Mouse (Mus musculus) heart, embryonic 11.5 days (tissue): ENCODE results near the gene Fcer1g. TPM values are rescaled to one million over a fixed set of nuclear protein-coding genes. Genes with fewer than 3 reads are reported as not detected.
A peak's percentile ranks its signal among the peaks of the same experiment; 100 is the strongest.

Experiments
- ATAC-seq: fragments of 200-750 bp; cut with Nextera tagmentation; replicated peaks from 2 replicates; pipeline ENCODE4 v1.8.0; 2017; ENCODE audit warnings: moderate library complexity; ENCODE audit not compliant: insufficient number of reproducible peaks, low FRiP score, low TSS enrichment
- H3K27ac ChIP-seq: fragments of 300-500 bp; sonication (generic); 2 replicates; pipeline ENCODE4 v1.5.1; 2014; ENCODE audit warnings: mild to moderate bottlenecking, low read depth, low read length
- H3K27me3 ChIP-seq: fragments of 300-500 bp; sonication (generic); 2 replicates; pipeline ENCODE4 v1.6.1; 2014; ENCODE audit warnings: mild to moderate bottlenecking, low read length, mixed read lengths; ENCODE audit not compliant: control insufficient read depth, insufficient read depth
- H3K36me3 ChIP-seq: fragments of 300-500 bp; sonication (generic); 2 replicates; pipeline ENCODE4 v1.6.1; 2014; ENCODE audit warnings: mild to moderate bottlenecking, low read length, moderate library complexity, mixed read lengths; ENCODE audit not compliant: control insufficient read depth, insufficient read depth
- H3K4me1 ChIP-seq: fragments of 300-500 bp; sonication (generic); 2 replicates; pipeline ENCODE4 v1.6.1; 2014; ENCODE audit warnings: low read length; ENCODE audit not compliant: control insufficient read depth, insufficient read depth
- H3K4me2 ChIP-seq: fragments of 300-500 bp; sonication (generic); 2 replicates; pipeline ENCODE4 v1.6.1; 2014; ENCODE audit warnings: mild to moderate bottlenecking, moderate library complexity
- H3K4me3 ChIP-seq: fragments of 300-500 bp; sonication (generic); 2 replicates; pipeline ENCODE4 v1.5.1; 2014; ENCODE audit warnings: low read depth, low read length
- H3K9ac ChIP-seq: fragments of 300-500 bp; sonication (generic); 2 replicates; pipeline ENCODE4 v1.6.1; 2014; ENCODE audit warnings: mild to moderate bottlenecking, low read depth, low read length, moderate library complexity
- H3K9me3 ChIP-seq: fragments of 300-500 bp; sonication (generic); replicated peaks from 2 replicates; pipeline ENCODE4 v1.6.1; 2016; ENCODE audit warnings: low read length; ENCODE audit not compliant: control insufficient read depth
- WGBS: fragments of 180-500 bp; shearing (Covaris S2); extraction: QIAGEN DNeasy Blood & Tissue Kit; methylation state at CpG from one replicate; pipeline ENCODE4 v1.1.7; 2014; ENCODE audit not compliant: insufficient replicate concordance; 5-methylcytosine and 5-hydroxymethylcytosine counted together
- polyA plus RNA-seq: library from polyadenylated mRNA; unstranded; fragments of >200 nt; fragmentation: Nextera tagmentation; extraction: Ambion mirVana; gene quantifications from 2 replicates; pipeline ENCODE4 v1.2.1, GENCODE M21; 2014

Fcer1g gene
- 12.1 and 18.4 TPM in 2 replicates for polyA plus RNA-seq

DNA sequence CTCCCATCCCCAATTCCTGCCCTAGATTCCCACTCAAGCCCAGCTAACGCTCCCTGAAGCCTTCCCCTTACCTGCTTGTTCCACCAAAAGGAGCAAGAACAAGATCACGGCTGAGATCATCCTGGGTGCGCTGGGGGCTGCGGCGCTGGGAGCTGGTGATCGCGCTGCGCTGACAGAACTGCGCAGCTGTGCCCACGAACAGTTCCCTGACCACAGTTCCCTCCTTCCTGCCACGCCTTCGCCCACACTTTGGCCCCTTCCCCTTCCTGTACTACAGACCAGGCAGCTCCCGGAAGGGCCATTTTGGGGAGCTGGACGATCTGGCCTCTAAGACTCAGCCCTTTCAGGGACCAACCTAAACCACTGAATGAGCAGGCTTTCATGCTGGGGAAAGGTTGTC, at the start of gene Fcer1g:
Fcer1g (minus strand) TSS at position 240 of the 400 bp plus-strand sequence.
- no peak for ATAC-seq
- Histone ChIP-seq H3K4me1 (peaks cover 8% of the 10 kb centered on the region; the same call in 1 of the 2 replicates), H3K4me2 (no peak within 1 kb of the TSS), H3K9me3 (no peaks in the 10 kb centered on the region), H3K4me3 (no peak within 1 kb of the TSS), H3K36me3 (peaks cover 23% of the 10 kb centered on the region), H3K27me3 (no peaks in the 10 kb centered on the region), H3K27ac (0 out of 2 replicates have a peak within 1 kb of the TSS, but pooled peaks have one; percentile 22), H3K9ac (no peak within 1 kb of the TSS)
- WGBS: 88% methylated on average over 14 of the region's 14 CpGs

- Histone ChIP-seq H3K9ac (no peak overlapping the region), H3K9me3 (no peaks in the 10 kb centered on the region), H3K4me1 (peaks cover 17% of the 10 kb centered on the region), H3K36me3 (0 out of 2 replicates have a peak, but pooled peaks cover 7% of the 10 kb centered on the region), H3K4me2 (no peak overlapping the region), H3K27ac (no peak overlapping the region), H3K4me3 (no peak overlapping the region), H3K27me3 (no peaks in the 10 kb centered on the region)
- WGBS: 90% methylated on average over 18 of the region's 18 CpGs
- ATAC-seq: no peak
Observed at GRCm38 (mm10) chr1:171283188-171284160, 49.3 kb upstream of the Fcer1g start.

GRCm38 (mm10) chr1:171282086-171282805, 48.1 kb upstream of the Fcer1g start:
- H3K9me3 ChIP-seq: no peaks in the 10 kb centered on the region
- peak overlapping the region; percentile 47; the same call in 1 of the 2 replicates for H3K9ac ChIP-seq
- peaks cover 13% of the 10 kb centered on the region; the same call in 1 of the 2 replicates for H3K36me3 ChIP-seq
- H3K4me2 ChIP-seq: peak overlapping the region; percentile 83
- ATAC-seq: no peak
- H3K4me1 ChIP-seq: peaks cover 11% of the 10 kb centered on the region
- no peaks in the 10 kb centered on the region for H3K27me3 ChIP-seq
- peak overlapping the region; percentile 54 for H3K4me3 ChIP-seq
- H3K27ac ChIP-seq: peak overlapping the region; percentile 93
- WGBS: 75% methylated on average over 18 of the region's 18 CpGs

DNA sequence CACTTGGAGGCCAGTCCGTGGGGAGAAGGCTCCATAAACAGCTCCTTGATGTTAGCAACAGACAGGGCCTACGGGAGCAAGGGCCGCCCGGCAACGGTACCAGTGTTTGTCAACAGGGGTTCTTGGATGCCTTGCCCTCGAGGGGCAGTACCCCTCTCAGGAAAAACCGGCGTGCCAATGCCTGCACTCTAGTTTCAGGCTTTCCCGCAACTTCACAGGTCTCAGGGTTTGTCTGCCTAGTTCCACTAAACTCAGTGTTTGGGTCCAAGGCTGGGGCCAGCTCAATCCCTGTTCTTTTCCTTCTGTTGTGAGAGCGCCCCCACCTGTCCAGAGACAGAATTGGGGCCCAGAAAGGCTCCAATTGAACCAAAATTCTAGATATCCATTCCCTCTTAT, 47.4 kb upstream of the Fcer1g start:
- Histone ChIP-seq H3K4me3 (peak overlapping the region; percentile 54), H3K9ac (peak overlapping the region; percentile 84), H3K4me2 (peak overlapping the region; percentile 83), H3K36me3 (peaks cover 13% of the 10 kb centered on the region; the same call in 1 of the 2 replicates), H3K27me3 (no peaks in the 10 kb centered on the region), H3K9me3 (no peaks in the 10 kb centered on the region), H3K27ac (peak overlapping the region; percentile 93), H3K4me1 (peaks cover 7% of the 10 kb centered on the region)
- WGBS: 0% methylated on average over 10 of the region's 10 CpGs
- ATAC-seq: peak; percentile 46

GRCm38 (mm10) chr1:171280916-171281527, 46.9 kb upstream of the Fcer1g start, which contains the start of gene Ppox:
Ppox (minus strand) TSS chr1:171281186.
- Histone ChIP-seq H3K9me3 (no peaks in the 10 kb centered on the region), H3K4me2 (peak within 1 kb of the TSS; percentile 83), H3K27me3 (no peaks in the 10 kb centered on the region), H3K4me1 (peaks cover 6% of the 10 kb centered on the region; the same call in 1 of the 2 replicates), H3K9ac (peak within 1 kb of the TSS; percentile 84), H3K27ac (peak within 1 kb of the TSS; percentile 93), H3K36me3 (peaks cover 16% of the 10 kb centered on the region), H3K4me3 (peak within 1 kb of the TSS; percentile 54)
- under 1% methylated on average over 26 of the region's 26 CpGs for whole genome bisulfite sequencing
- ATAC-seq: peak; percentile 95

- Histone ChIP-seq H3K4me3 (peak overlapping the region; percentile 54), H3K4me2 (peak overlapping the region; percentile 83), H3K9me3 (no peaks in the 10 kb centered on the region), H3K27ac (peak overlapping the region; percentile 60), H3K4me1 (peaks cover 6% of the 10 kb centered on the region; the same call in 1 of the 2 replicates), H3K9ac (peak overlapping the region; percentile 66), H3K27me3 (no peaks in the 10 kb centered on the region), H3K36me3 (peaks cover 18% of the 10 kb centered on the region)
- peak; percentile 2; the same call in 1 of the 2 replicates for ATAC-seq
- WGBS: 1% methylated on average over 25 of the region's 25 CpGs
Observed at GRCm38 (mm10) chr1:171280250-171280915, 46.2 kb upstream of the Fcer1g start.

- Histone ChIP-seq H3K9me3 (no peaks in the 10 kb centered on the region), H3K4me3 (peak overlapping the region; percentile 54), H3K4me1 (peaks cover 6% of the 10 kb centered on the region; the same call in 1 of the 2 replicates), H3K27ac (peak overlapping the region; percentile 60; the same call in 1 of the 2 replicates), H3K36me3 (peaks cover 23% of the 10 kb centered on the region), H3K9ac (peak overlapping the region; percentile 66), H3K27me3 (no peaks in the 10 kb centered on the region), H3K4me2 (peak overlapping the region; percentile 83)
- 60% methylated on average over 5 of the region's 5 CpGs for whole genome bisulfite sequencing
- no peak for ATAC-seq
Observed at GRCm38 (mm10) chr1:171279721-171280120, 45.6 kb upstream of the Fcer1g start.
